Mouse (Mus musculus) monocyte, adult 2 months (primary cell): Measurements from ENCODE around the gene Izumo4.
A peak's percentile ranks its signal among the peaks of the same experiment; 100 is the strongest.

Experiments used
- DNase-seq, 2 experiments: peaks; one replicate each; pipeline ENCODE4 v3.0.0; 2022; ENCODE audit warnings: low spot score in 2 of 2, low read depth in 1 of 2

Izumo4 gene

GRCm38 (mm10) chr10:80686617-80687016, 15.4 kb upstream of the Izumo4 start:
- no peak for DNase-seq

- DNase-seq: peak in 1 of 2 experiments; percentile 62
Measured at GRCm38 (mm10) chr10:80687850-80688249, 14.1 kb upstream of the Izumo4 start.

- DNase-seq: peak; percentile 68 to 84
Measured at GRCm38 (mm10) chr10:80692249-80693165, 9.5 kb upstream of the Izumo4 start.

- no peak for DNase-seq
Measured at GRCm38 (mm10) chr10:80693401-80694045, 8.5 kb upstream of the Izumo4 start.

- no peak for DNase-seq
Measured at GRCm38 (mm10) chr10:80694159-80694938, 7.6 kb upstream of the Izumo4 start.

GRCm38 (mm10) chr10:80695186-80695585, 6.8 kb upstream of the Izumo4 start:
- DNase-seq: peak; percentile 84 to 88

- no peak for DNase-seq
Measured at GRCm38 (mm10) chr10:80695801-80696501, 6.0 kb upstream of the Izumo4 start.

- DNase-seq: no peak
Measured at GRCm38 (mm10) chr10:80696502-80697392, 5.2 kb upstream of the Izumo4 start.

- no peak for DNase-seq
Measured at GRCm38 (mm10) chr10:80697393-80697787, 4.6 kb upstream of the Izumo4 start.

GRCm38 (mm10) chr10:80697812-80698211, 4.2 kb upstream of the Izumo4 start:
- DNase-seq: no peak

GRCm38 (mm10) chr10:80698605-80699004, 3.4 kb upstream of the Izumo4 start:
- no peak for DNase-seq

- no peak for DNase-seq
Measured at GRCm38 (mm10) chr10:80700038-80700504, 1.9 kb upstream of the Izumo4 start.

- no peak for DNase-seq
Measured at GRCm38 (mm10) chr10:80700732-80701131, 1.3 kb upstream of the Izumo4 start.

- DNase-seq: peak; percentile 91 to 92
Measured at GRCm38 (mm10) chr10:80702536-80703390, 779 bp downstream of the Izumo4 start.

- DNase-seq: no peak
Measured at GRCm38 (mm10) chr10:80703643-80704042, 1.7 kb downstream of the Izumo4 start.

- DNase-seq: no peak
Measured at GRCm38 (mm10) chr10:80704418-80704817, 2.4 kb downstream of the Izumo4 start.

- DNase-seq: no peak
Measured at GRCm38 (mm10) chr10:80705033-80705432, 3.0 kb downstream of the Izumo4 start.

GRCm38 (mm10) chr10:80705479-80705878, 3.5 kb downstream of the Izumo4 start:
- DNase-seq: no peak

- no peak for DNase-seq
Measured at GRCm38 (mm10) chr10:80710834-80711233, 8.8 kb downstream of the Izumo4 start.
